Mouse (Mus musculus) olfactory bulb, adult 2 months (tissue): ENCODE data around the gene Klf1.

Source experiments
- CTCF ChIP-seq: fragments of 200-500 bp; IDR thresholded peaks from 2 replicates; pipeline ENCODE4 v1.5.1; 2012; ENCODE audit warnings: low read depth, mild to moderate bottlenecking, low read length, moderate library complexity; ENCODE audit not compliant: insufficient read depth
- POLR2A ChIP-seq: fragments of 200-500 bp; IDR thresholded peaks from 2 replicates; pipeline ENCODE4 v1.6.1; 2012; ENCODE audit warnings: mild to moderate bottlenecking, low read depth, low read length, moderate library complexity; ENCODE audit not compliant: insufficient read depth

DNA sequence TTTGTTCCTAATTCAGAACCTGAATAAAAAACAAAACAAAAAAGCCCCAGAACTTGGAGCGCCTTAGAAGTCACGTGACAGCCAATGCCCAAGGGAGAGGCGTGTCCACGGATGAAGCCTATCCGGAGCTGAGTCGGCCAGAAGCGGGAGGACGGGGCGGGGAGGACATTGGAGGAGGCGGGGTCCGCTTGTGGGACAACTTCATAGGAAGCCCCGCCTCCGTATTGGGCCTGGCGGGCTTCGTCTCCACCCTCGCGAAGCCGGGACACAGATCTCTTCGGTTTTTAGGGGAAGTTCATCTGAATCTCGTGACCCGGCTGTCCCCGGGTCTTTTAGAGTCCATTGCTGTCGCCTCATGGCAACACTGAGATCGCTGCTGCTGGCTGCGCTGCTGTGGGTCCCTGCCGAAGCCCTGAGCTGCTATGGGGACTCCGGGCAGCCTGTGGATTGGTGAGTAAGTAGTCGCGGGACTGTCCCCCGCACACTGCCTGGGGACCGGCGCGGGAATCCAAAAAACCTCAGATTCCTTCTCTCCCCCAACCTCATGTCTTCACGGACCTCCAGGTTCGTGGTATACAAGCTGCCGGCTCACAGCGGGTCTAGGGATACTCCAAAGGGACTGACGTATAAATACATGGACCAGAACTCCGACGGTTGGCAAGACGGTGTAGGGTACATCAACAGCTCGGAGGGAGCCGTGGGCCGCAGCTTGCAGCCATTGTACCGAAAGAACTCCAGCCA lies 6.9 kb downstream of the Klf1 start, which contains the start of gene Dnase2a:
- TF ChIP-seq CTCF (no peak), POLR2A (0 out of 2 replicates have a peak, but pooled peaks have one; percentile 28)
